Mouse (Mus musculus) spleen, postnatal 10 days (tissue): Measurements from ENCODE around the gene Pdss2.

Experiments
- DNase-seq, 2 experiments: peaks; one replicate each; pipeline ENCODE4 v3.0.0; 2021 to 2022; ENCODE audit warnings: low spot score in 2 of 2

Pdss2 gene

DNA sequence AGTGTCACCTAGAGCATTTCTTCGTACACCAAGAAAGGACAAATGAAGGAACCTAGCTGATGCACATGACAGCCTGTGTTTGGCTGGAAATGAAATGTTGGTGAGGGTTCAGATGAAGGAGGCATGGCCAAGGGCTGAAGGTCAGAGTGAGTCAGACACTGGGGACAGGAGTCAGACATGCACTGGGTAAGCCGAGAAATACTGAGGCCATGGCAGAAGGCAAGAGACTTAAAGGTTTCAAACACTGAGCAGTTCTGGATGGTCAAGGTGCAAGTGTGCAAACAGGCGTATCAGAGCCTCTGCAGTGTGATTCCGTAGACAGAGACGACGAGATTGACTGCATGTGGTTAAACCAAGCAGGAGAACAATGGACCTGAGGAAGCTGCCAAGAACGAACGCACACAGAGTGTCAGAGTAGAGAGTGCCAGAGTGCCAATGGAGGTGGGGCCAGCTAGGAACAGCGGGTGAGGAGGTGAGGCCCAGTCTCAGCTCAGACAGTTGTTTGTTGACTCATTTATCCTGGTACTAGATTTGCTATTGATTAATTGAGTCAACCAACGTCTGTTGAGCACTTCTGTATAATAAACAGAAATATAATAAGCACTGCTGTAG lies 89.6 kb downstream of the Pdss2 start:
- DNase-seq: no peak

DNA sequence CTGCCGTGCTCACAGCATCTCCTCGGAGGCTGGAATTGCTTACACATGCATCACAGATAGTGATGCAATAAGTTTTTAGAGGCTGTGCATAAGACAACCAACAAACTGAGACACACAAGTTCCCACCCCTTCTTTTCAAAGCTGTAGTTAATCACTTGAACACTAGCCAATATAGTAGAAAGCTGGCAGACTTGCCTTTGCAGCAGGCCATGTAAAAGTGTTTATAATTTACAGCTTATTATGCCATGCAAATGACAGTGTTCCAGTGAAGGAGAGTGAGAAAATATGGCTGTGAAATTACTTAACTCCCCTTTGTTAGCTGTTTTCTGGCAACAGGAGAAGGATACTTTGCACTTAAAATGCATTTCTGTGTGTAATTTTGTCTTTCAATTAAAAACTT lies 90.9 kb downstream of the Pdss2 start:
- DNase-seq: no peak

DNA sequence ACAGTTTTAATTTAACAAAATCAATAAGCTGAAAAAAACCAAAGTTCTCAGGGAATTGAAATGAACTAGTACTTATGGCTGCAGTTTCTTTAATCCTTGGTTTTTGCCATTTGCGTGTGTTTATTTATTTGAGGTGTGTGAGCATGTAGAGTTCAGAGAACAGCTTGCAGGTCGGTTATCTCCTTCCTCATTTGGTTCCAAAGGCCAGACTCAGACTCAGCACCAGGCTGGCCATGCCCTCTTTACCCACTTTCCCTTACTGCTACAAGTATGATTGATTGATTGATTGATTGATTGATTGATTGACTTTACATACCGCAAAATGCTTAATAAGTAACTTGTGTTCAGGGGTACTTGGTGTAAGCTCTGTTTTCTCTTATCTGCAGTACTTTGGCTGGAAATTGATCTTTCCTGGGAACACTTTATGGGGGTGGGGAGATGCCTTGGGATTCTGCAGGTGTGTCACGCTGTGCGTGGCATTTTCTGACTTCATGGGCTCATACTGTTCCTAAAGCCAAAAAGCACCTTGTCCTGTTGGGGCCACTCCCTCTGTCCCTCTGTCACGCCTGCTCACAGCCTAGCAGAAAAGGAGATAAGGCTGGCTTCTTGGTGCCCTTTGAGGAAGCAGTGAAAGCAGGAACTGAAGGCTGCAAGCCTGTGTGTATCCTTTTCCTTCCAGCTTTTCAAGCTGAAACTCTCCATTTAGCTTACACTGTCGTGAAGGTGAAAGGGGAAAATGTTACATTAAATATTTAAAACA lies 91.6 kb downstream of the Pdss2 start:
- DNase-seq: no peak

DNA sequence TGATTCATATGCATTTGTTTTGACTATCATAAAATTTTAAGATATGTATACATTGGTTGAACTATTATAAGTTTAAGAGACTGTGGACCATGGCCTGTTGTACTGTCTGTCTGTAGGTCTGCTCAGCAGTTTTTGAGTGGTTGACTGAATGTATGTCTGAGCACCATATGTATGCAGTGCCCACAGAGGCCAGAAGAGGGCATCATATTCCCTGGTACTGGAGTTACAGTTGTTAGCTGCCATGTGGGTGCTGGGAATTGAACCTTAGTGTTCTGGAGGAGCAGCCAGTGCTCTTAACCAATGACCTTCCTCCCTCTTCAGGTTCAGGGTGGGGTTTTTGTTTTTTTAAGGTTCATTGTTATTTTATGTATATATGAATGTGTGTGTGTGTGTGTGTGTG lies 93.9 kb downstream of the Pdss2 start:
- no peak for DNase-seq

DNA sequence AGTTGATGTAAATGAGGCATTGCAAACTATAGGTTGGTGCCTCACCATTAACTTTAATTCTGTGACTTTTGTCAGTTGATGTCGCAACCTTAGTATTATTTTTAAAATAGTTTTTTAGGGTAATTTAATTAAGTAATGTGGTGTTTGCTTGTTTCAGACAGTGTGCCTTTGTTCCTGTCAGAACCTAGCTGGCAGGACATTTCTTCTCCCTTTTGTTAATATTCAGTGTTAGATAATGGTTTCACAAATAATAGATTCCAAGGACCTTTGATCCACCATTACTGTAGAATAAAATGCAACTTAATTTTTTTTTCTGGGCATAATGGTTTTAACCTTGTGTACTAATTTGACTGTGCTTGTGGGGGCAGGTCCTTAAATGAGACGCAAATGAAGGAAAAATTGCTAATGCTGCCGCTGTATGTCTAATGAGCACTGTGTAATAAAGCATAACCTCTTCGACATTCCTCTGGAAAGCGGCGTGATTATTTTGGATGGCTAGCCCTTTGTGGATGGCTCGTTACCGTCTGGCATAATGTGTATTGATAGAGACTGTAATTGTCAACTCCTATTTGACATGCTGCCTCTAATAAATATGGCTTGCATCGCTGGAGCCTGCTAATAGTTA lies 96.2 kb downstream of the Pdss2 start:
- no peak for DNase-seq

DNA sequence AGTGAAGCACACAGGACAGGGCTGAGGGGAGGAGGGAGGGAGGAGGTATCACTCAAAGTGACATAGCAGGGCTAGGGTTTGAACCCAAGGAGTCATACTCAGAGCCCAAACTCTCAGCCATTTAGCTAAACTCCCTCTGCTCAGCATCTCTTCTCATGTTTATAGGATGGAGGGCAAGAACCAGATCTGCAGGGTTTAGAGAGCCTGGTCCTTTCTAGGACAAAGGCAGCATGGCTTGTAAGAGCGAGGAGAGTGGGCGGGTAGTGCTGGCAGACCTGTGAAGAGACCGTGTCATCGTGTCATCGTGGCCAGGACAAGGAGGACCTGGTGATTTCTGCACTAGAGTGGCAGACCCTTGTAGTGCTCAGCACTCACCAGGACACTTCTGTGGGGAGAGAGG lies 99.7 kb downstream of the Pdss2 start:
- DNase-seq: no peak

DNA sequence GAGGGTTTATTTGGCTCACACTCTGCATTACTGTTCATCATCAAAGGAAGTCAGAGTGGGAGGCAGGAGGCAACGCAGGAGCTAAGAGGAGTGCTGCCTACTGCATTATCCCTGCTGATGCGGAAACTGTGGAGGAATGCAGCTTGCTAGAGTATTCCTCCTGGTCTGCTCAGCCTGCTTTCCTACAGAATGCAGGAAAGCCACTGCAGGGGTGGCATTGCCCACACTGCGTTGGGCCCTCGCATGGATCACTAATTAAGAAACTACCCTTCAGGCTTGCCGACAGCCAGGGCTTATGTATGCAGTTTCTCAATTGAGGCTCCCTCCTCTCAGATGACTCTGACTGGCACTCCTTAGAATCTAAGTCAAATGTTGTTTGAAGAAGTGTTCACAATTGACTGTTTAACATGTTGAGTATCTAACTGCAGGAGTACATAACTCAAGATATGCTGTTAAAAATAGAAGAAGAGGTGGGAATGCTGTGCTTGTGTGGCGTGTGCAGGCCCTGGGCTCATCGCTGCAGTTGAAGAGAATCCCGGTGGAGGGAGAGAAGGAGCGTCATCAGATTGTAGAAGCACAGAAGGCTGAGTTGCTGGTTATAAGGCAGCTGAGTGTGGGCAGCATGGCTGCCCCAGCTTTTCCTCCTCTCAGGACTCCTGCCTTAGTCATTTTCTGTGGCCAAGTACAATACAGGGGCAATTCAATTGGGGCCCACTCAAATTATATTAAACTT lies 101.3 kb downstream of the Pdss2 start:
- no peak for DNase-seq

DNA sequence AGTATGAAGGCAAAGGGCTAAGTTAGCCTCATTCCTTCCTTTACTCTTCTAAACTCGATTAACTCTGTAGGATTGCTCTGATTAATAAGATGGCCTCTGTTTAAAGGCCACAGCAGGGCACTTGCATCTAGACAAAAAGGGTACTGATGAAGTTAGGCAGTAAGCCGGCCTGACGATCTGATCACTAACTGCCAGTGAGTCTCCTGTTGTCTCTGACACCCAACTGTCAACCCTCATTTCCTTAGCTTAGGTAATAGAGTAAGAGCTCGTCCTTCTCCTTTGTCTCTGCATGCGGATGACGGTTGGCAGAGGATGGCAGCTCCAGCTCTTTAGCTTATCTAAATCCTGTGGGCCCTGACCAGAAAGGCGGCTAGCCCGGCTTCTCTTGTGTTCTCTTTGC lies 102.1 kb downstream of the Pdss2 start:
- no peak for DNase-seq

DNA sequence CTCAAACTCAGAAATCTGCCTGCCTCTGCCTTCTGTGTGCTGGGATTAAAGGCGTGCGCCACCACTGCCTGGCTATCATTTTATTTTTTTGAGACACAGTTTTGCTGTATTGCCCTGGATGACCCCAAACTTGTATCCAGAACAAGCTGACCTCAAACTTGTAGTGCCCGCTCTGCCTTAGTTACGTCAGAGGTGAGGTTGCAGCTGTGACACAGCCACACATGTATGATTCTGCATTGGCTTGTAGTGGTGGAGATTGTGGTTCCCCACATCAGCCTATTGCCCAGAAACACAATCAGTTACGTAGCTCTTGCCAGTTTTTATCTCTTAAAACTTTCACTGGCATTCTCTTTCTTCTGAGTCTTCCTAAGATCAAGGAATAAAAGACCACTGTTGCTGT lies 108.5 kb downstream of the Pdss2 start:
- DNase-seq: no peak

DNA sequence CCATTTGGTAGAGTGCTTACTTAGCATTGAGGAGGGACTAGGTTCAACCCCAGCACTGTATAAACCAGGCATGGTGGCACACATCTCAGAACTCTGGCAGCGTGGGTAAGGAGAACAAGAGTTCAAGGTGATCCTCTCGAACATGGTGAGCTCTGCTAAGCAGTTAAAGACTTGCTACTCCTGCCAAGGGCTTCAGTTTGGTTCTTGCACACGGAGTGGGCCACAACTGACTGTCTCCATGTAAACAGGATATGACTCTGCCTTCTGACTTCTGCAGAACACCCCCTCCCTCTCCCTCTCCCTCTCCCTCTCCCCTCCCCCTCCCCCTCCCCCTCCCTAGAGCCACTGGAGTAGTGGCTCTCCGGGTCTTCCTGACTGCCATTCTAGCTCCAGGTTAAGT lies 109.4 kb downstream of the Pdss2 start:
- no peak for DNase-seq

DNA sequence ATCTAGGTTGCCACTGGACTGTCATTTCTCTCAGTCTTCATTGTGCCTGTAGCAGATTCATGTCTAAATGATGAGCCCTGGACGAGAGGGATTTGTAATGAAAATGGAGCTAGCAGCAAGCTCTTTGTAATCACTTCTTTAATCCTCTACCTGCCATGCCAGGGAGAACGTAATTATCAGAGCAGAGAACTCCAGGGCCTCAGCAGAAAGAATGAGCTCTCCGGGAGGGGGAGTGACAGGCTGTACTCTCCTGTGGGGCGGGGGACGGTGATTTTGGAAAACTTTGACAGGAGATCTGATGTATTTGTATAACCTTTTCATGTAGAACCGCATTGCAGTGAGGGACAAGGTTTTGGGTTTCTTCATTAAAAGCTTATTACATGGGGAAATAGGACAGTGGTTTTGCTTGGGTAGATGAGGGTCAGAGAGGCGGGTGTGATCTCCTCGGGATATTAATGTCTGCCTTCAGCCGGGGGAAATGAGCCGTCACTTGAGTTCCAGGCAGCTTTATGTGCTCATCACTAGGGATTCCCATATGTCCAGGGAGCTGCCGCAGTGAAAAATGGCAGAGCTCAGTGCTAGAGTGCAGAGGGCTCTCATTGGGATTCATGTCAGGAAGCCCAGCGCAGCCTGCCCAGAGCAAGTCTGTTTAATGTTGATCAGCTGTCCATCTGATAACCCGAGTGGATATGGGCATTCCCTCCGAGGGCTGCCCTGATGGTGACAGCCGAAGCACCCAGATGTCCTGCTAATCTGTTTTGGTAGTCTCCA lies 110.8 kb downstream of the Pdss2 start:
- no peak for DNase-seq

DNA sequence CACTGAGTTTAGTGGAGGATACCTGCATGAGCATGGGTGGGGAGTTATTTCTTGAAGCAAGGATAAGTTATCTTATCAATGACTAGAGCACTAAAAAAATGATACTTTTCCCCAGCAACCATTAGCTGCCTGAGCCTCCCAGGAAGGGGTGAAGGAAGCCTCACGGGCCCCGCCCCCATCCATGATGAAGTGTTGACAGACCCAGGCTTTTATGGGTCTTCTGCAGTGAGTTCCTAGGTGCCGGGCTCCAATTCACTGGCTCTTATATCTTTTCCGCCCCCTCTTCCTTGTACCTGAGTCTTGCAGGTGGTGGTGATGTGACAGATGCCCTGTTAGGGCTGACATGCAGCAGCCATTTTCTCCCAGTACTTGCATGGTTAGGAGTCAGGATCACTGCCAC lies 114.6 kb downstream of the Pdss2 start:
- DNase-seq: no peak

DNA sequence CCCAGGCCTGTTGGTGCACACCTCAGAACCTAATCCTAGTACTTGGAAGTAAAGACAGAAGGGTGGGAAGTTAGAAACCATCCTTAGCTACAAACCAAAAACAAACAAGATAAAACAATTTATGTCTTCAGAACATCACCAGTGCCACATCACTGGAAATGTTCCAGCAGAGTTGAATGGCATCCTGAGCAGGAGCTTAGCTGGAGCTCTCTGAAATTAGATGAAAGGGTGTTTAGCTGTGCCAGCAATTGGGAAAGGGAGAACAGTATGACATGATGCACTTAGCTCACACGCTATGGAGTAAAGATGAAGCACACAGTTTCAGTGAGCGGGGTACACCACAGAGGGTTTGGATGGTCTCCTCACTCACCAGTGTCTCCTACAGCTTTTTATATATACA lies 115.8 kb downstream of the Pdss2 start:
- no peak for DNase-seq

DNA sequence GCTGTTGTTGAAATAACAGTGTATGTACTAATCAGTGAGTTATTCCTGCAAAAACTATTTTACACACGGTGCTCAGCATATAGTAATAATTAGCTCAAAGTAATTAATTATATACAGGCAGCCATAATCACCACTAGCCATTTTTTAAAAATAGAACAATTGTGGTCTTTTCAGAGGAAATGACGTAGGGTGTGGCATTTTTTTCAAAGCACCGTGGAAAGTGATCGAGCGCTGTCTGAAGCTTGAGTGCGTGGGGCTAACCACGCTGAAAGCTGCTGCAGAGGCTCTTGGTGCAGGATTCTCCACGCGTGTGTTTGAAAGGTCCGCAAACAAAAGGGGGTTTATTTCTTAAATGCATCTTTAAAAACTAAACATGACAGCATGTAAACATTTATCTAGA lies 118.5 kb downstream of the Pdss2 start:
- no peak for DNase-seq

DNA sequence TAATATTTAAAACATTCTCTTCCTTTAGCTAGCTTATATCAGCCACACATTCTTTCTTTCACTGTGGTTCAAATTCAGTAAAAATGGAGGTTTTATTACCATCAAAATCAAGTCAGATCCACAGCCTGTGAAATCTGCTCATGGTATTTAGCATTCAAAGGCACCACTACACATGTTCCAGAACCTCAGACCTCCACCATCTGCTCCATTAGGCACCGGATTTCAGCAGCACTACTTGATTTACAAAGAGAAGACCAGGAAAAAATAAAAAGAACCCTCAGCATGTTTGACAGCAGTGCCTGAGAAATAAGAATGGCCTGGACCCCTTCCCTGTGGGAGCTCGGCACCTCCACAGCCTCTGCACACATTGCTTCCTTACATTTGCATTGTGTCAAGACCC lies 128.4 kb downstream of the Pdss2 start:
- DNase-seq: no peak

DNA sequence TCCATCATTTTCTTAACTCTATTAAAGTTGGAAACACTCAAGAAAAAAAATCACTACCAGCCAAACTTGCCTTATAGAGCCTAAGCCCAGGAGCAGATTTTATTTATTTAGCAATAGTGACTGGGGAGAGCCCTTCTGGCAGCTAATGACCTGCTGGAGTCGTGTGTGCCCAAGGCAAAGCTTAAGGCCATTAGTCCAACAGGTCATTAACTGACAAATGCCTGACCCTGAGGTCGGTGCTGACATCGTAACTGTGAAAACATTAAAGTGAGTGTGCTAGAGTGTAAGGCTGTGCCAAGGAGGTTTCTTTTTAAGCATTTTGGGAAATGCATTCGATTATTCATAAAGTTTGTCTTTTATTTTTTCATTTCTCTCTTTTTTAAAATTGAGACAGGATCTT lies 136.6 kb downstream of the Pdss2 start:
- DNase-seq: no peak

DNA sequence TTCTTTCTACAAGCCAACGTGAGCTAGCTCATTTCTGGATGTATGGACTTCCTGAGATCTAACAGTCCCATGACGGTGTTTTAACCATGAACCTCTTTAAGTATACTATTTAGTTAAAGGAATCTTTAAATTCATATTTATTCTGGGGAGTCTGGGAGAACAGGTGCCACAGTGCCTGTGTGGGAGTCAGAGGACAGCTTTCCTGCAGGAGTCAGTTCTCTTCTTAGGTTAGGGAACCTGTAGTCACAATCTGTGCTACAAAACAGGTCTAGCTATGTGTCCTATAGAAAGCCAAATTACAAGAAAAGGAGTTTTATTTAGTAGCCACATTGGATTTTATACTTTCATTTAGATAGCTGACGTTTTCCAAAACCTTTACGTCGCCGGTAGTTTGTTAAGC lies 141.7 kb downstream of the Pdss2 start:
- DNase-seq: no peak

DNA sequence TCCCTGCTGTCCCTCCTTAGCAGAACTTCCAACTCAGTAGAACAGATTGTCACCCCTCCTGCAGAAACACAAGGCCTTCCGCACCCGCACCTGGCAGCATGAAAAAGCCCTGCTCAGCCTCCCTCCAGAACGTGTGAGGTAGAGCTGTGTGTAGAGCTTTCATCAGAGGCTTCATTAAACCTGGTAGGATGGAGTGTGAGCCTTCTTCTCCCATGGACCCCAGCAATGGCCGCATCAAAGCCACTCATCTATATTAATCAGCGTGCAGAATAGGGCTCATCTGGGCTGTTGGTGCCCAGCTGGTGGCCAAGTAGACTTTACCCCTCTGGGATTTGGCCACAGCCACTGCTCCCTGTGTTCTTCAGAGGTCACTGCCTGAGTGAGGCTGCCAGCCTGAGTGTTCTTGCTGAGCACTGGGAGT lies 142.2 kb downstream of the Pdss2 start:
- DNase-seq: no peak

DNA sequence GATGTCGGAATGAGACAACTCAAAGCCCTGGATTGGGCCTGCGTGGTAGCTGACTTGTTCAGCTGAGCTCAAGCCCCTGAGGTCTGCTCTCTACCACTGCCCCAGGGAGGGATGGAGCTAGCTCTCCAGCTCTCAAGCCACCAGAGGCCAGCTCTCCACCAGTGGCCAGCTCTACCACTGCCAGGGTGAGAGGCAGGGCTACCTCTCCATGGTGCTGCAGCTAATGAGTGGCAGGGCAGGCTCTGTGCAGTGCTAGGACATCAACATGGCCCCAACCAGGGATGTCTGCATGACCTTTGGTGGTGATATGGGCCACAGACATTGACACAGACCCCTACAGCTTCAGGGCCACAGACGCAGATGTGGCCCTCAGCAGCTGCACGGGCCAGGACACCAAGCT lies 144.6 kb downstream of the Pdss2 start:
- DNase-seq: no peak

DNA sequence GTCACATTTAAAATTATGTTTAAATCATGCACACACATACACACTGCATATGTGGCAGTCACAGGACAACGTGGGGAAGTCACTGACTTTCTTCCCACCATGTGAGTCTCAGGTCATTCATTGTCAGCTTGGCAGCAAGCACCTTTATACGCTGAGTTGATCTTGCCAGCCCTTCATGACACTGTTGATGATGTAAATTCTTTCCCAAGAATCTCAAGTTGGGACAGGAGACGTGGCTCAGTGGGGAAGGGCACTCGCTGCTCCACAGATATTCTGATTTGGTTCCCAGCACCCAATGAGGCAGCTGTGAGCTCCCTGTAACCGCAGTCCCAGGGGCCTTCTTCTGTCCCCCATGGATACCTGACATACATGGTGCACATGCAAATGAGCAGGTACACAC lies 147.3 kb downstream of the Pdss2 start:
- no peak for DNase-seq

DNA sequence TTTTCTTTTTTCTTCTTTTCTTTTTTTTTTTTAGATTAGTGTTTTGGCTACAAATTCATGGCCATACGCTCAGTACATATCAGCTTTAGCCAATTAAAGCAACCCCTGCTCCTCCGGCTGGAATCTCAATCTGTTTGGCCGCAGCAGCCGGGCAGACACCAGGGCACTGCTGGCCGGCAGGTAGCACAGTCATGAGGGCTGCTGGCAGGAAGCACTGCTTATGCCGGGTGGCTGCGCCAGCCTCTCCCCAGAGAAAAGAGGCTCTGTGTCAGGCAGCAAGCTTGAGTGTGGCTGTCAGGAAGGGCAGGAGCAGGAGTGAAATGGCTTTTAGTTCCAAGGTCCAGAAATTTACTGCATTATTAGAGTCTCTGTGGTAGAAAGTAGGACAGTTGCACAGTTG lies 151.0 kb downstream of the Pdss2 start:
- DNase-seq: peak; percentile 12 to 40

DNA sequence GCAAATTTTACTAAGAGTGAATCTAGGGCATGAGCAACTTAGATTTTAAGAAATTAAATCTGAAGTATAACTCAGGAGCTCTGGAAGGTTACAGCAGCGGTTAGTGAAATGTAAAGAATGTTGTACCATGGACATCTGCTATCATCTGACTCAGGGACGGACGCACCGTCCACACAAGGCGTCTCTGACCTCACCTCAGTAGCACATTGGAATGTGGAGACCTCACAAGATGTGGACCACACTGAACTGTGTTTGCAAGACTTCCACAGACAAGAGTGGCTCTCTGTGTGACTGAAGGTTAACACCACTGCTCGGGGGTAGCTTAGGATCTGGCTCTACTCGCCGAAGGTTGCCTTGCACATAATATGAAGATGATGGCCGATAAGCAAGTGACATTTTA lies 151.7 kb downstream of the Pdss2 start:
- DNase-seq: no peak
